Mouse (Mus musculus): ENCODE data around the gene Gse1.
"Not testable (repeated sequence)": the region's sequence is repeated elsewhere in the genome, so short reads cannot be mapped to it uniquely, and the experiment has no call there.

The Gse1 gene

GRCm38 (mm10) chr8:120319449-120319848, 91.2 kb downstream of the Gse1 start:
- peak; percentile 73 to 79 for DNase-seq (ENCODE audit: low read depth in 1 of 2, low spot score in 2 of 2)

- DNase-seq (ENCODE audit: low read depth in 1 of 2, low spot score in 2 of 2): no peak
Observed at GRCm38 (mm10) chr8:120320146-120320545, 91.9 kb downstream of the Gse1 start.

GRCm38 (mm10) chr8:120321724-120322123, 93.5 kb downstream of the Gse1 start:
- no peak for DNase-seq (ENCODE audit: low read depth in 1 of 2, low spot score in 2 of 2)

GRCm38 (mm10) chr8:120322956-120323448, 94.7 kb downstream of the Gse1 start:
- peak; percentile 68 to 72 for DNase-seq (ENCODE audit: low read depth in 1 of 2, low spot score in 2 of 2)

- DNase-seq (ENCODE audit: low read depth in 1 of 2, low spot score in 2 of 2): no peak
Observed at GRCm38 (mm10) chr8:120324555-120324954, 96.3 kb downstream of the Gse1 start.

GRCm38 (mm10) chr8:120325172-120325767, 97.0 kb downstream of the Gse1 start:
- no peak for DNase-seq (ENCODE audit: low read depth in 1 of 2, low spot score in 2 of 2)

GRCm38 (mm10) chr8:120327131-120327554, 98.9 kb downstream of the Gse1 start:
- DNase-seq (ENCODE audit: low read depth in 1 of 2, low spot score in 2 of 2): no peak

GRCm38 (mm10) chr8:120328361-120329022, 100.2 kb downstream of the Gse1 start:
- DNase-seq (ENCODE audit: low read depth in 1 of 2, low spot score in 2 of 2): no peak

GRCm38 (mm10) chr8:120329030-120329748, 100.9 kb downstream of the Gse1 start:
- DNase-seq (ENCODE audit: low read depth in 1 of 2, low spot score in 2 of 2): no peak

- DNase-seq (ENCODE audit: low read depth in 1 of 2, low spot score in 2 of 2): no peak
Observed at GRCm38 (mm10) chr8:120331027-120331426, 102.8 kb downstream of the Gse1 start.

- DNase-seq (ENCODE audit: low read depth in 1 of 2, low spot score in 2 of 2): peak in 1 of 2 experiments; percentile 35
Observed at GRCm38 (mm10) chr8:120332379-120333229, 104.3 kb downstream of the Gse1 start.

GRCm38 (mm10) chr8:120333681-120334080, 105.4 kb downstream of the Gse1 start:
- DNase-seq (ENCODE audit: low read depth in 1 of 2, low spot score in 2 of 2): no peak

- DNase-seq (ENCODE audit: low read depth in 1 of 2, low spot score in 2 of 2): not testable (repeated sequence)
Observed at GRCm38 (mm10) chr8:120334261-120334660, 106.0 kb downstream of the Gse1 start.

GRCm38 (mm10) chr8:120334878-120335261, 106.6 kb downstream of the Gse1 start:
- no peak for DNase-seq (ENCODE audit: low read depth in 1 of 2, low spot score in 2 of 2)

GRCm38 (mm10) chr8:120335262-120336086, 107.2 kb downstream of the Gse1 start:
- peak in 1 of 2 experiments; percentile 45 for DNase-seq (ENCODE audit: low read depth in 1 of 2, low spot score in 2 of 2)

GRCm38 (mm10) chr8:120336087-120336380, 107.8 kb downstream of the Gse1 start:
- no peak for DNase-seq (ENCODE audit: low read depth in 1 of 2, low spot score in 2 of 2)

GRCm38 (mm10) chr8:120336909-120337555, 108.8 kb downstream of the Gse1 start:
- DNase-seq (ENCODE audit: low read depth in 1 of 2, low spot score in 2 of 2): no peak

- DNase-seq (ENCODE audit: low read depth in 1 of 2, low spot score in 2 of 2): no peak
Observed at GRCm38 (mm10) chr8:120337627-120338026, 109.4 kb downstream of the Gse1 start.

GRCm38 (mm10) chr8:120338678-120339077, 110.4 kb downstream of the Gse1 start:
- no peak for DNase-seq (ENCODE audit: low read depth in 1 of 2, low spot score in 2 of 2)

GRCm38 (mm10) chr8:120339743-120340142, 111.5 kb downstream of the Gse1 start:
- no peak for DNase-seq (ENCODE audit: low read depth in 1 of 2, low spot score in 2 of 2)
